Mouse (Mus musculus): Measurements from ENCODE around the gene Fzd4.

DNA sequence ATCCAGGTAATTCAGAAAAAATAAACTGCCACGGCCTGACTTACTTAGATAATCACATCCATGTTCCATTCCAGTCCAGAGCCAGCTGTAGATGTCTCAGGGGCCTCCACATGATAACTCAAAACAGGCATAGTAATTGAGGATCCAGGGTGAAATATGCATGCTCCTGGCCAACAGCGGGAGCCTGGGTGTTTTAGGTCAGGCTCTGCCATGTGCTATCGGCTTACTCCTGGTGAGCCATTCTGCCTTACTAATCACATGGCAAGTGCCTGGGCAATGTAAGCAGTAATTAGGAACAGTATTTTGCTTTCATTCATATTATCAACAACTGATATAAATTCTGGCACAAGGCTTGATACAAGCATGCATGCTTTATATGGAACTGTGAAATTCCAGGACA lies 57.2 kb downstream of the Fzd4 start:
- TF ChIP-seq CTCF (IDR thresholded peaks at IDR 0.05; ENCODE audit: borderline replicate concordance, control insufficient read depth, extremely low read depth, insufficient read depth, low read length, poor library complexity) (no peak), POLR2A (IDR thresholded peaks at IDR 0.05; ENCODE audit: control insufficient read depth, extremely low read depth, insufficient read depth, low read length, poor library complexity) (no peak)

Data from thymus, adult 2 months (tissue).